Mouse (Mus musculus): ENCODE measurements around the gene Etv3. TPM values are rescaled to one million over a fixed set of nuclear protein-coding genes. Genes with fewer than 3 reads are reported as not detected.

Etv3 gene
- total and polyA plus RNA-seq, 3 experiments: 7.4 to 10.4 TPM; not detected in 1

DNA sequence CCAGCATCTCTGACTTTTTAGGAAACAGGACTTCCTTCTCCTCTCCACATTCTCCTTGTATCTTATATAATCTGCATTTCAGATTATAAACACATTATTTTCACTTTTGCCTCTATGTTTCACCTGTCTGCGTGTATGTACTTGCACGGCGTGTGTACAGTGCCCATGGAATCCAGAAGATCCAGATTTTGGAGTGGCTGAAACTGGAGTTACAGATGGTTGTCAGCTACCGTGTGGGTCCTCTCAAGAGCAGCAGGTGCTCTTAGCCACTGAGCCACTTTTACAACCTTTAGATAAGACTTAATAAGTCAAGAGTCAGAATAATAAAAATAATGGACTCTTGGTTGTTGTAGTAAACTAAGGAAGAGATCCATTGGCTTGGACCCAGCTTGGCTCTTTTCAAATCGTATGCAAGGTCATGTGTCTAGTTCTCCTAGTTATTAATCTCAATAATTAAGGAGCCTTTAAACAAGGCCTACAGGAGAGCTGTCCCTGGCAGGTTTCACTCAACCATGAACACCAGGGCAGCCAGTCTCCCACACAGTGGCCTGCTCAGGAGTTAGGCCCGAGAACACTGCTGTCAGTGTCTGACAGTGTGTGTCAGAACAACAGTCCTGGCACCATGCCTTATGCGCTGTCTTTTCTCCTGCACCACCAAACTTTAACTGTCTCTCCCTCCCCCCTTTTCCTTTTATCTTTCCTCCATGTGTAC lies 8.6 kb downstream of the Etv3 start:
- Histone ChIP-seq H3K27me3 (ENCODE audit: control insufficient read depth in 1 of 2, insufficient read depth in 2 of 2, low read length in 2 of 2) (no peaks in the 10 kb centered on the region), H3K27ac (ENCODE audit: control insufficient read depth, low read depth, low read length) (no peak overlapping the region), H3K36me3 (ENCODE audit: control insufficient read depth in 1 of 2, insufficient read depth in 2 of 2, low read length in 2 of 2) (peaks cover 4 to 8% of the 10 kb centered on the region in 2 experiments), H3K79me2 (ENCODE audit: control insufficient read depth, insufficient read depth, low read length, poor library complexity) (no peaks in the 10 kb centered on the region), H3K4me3 (ENCODE audit: control insufficient read depth in 1 of 2, insufficient read depth in 1 of 2, low read depth in 2 of 2, low read length in 2 of 2) (no peak overlapping the region), H3K4me1 (ENCODE audit: control insufficient read depth in 1 of 2, insufficient read depth in 2 of 2, low read length in 2 of 2) (0 out of 4 replicates have a peak, but pooled peaks cover 0 to 4% of the 10 kb centered on the region in 2 experiments), H3K9me3 (replicated peaks; ENCODE audit: insufficient read depth, low read length) (no peaks in the 10 kb centered on the region), H3K9ac (ENCODE audit: control insufficient read depth, low read depth, low read length, poor library complexity, severe bottlenecking) (no peak overlapping the region)
- DNase-seq (ENCODE audit: low read depth, low spot score): no peak
- no peak for TF ChIP-seq RCOR1 (IDR thresholded peaks at IDR 0.05; ENCODE audit: low read depth, low read length)
- no peak for TF ChIP-seq BHLHE40 (IDR thresholded peaks at IDR 0.05; ENCODE audit: borderline replicate concordance, low read depth, low read length)
- no peak for TF ChIP-seq ZMIZ1 (IDR thresholded peaks at IDR 0.05; ENCODE audit: low read depth, low read length)
- no peak for TF ChIP-seq CHD1 (IDR thresholded peaks at IDR 0.05; ENCODE audit: low read depth, low read length)
- no peak for TF ChIP-seq UBTF (IDR thresholded peaks at IDR 0.05; ENCODE audit: borderline replicate concordance, insufficient read depth, low read depth, low read length)
- no peak for TF ChIP-seq ETS1 (IDR thresholded peaks at IDR 0.05; ENCODE audit: low read depth, low read length)
- no peak for TF ChIP-seq TAL1 (IDR thresholded peaks at IDR 0.05; ENCODE audit: low read length)
- no peak for TF ChIP-seq NELFE (IDR thresholded peaks at IDR 0.05; ENCODE audit: low read depth, low read length)

DNA sequence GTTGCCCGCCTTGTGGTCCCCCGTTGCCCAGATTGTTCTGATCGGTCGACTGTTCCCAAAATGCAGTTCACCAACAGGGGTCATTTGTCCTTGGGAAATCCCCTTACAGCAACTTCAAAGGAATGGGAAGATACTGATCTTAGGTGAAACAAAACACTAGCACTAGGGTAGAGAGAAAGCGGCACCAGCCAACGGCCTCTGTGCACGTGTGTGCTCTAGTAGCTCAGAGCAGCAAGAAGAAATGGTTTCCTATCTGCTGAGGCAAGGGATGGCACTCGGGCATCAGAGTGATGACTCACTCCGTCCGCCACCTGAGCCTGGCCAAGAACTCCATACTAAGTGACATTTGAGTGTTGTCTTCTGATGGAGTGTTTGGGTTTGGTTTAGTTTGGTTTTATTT lies 12.8 kb downstream of the Etv3 start:
- H3K36me3 ChIP-seq (ENCODE audit: control insufficient read depth in 1 of 2, insufficient read depth in 2 of 2, low read length in 2 of 2): no peaks in the 10 kb centered on the region
- H3K9me3 ChIP-seq (replicated peaks; ENCODE audit: insufficient read depth, low read length): no peaks in the 10 kb centered on the region
- H3K27me3 ChIP-seq (ENCODE audit: control insufficient read depth in 1 of 2, insufficient read depth in 2 of 2, low read length in 2 of 2): no peaks in the 10 kb centered on the region
- no peak overlapping the region for H3K4me3 ChIP-seq (ENCODE audit: control insufficient read depth in 1 of 2, insufficient read depth in 1 of 2, low read depth in 2 of 2, low read length in 2 of 2)
- TF ChIP-seq SIN3A (IDR thresholded peaks at IDR 0.05; ENCODE audit: low read length) (no peak), ZMIZ1 (IDR thresholded peaks at IDR 0.05; ENCODE audit: low read depth, low read length) (no peak), ZC3H11A (IDR thresholded peaks at IDR 0.05; ENCODE audit: low read depth, low read length) (no peak), ELF1 (IDR thresholded peaks at IDR 0.05; ENCODE audit: low read depth, low read length) (no peak), GABPA (IDR thresholded peaks at IDR 0.05; ENCODE audit: low read depth, low read length) (no peak), MAX (IDR thresholded peaks at IDR 0.05; ENCODE audit: low read length) (no peak), BHLHE40 (IDR thresholded peaks at IDR 0.05; ENCODE audit: borderline replicate concordance, low read depth, low read length) (no peak), ETS1 (IDR thresholded peaks at IDR 0.05; ENCODE audit: low read depth, low read length) (no peak), POLR2AphosphoS5 (IDR thresholded peaks at IDR 0.05; ENCODE audit: borderline replicate concordance, low read depth, low read length) (no peak)
- no peak overlapping the region for H3K27ac ChIP-seq (ENCODE audit: control insufficient read depth, low read depth, low read length)
- no peaks in the 10 kb centered on the region for H3K79me2 ChIP-seq (ENCODE audit: control insufficient read depth, insufficient read depth, low read length, poor library complexity)
- H3K4me1 ChIP-seq (ENCODE audit: control insufficient read depth in 1 of 2, insufficient read depth in 2 of 2, low read length in 2 of 2): no peaks in the 10 kb centered on the region
- no peak for DNase-seq (ENCODE audit: low read depth, low spot score)
- H3K9ac ChIP-seq (ENCODE audit: control insufficient read depth, low read depth, low read length, poor library complexity, severe bottlenecking): no peak overlapping the region
